Mouse (Mus musculus) hindbrain, postnatal 0 days (tissue): Measurements from ENCODE around the gene Nrbf2. TPM values are rescaled to one million over a fixed set of nuclear protein-coding genes. Genes with fewer than 3 reads are reported as not detected.

ENCODE experiments used
- ATAC-seq: fragments of 200-750 bp; cut with Nextera tagmentation; 2 replicates; pipeline ENCODE4 v1.8.0; 2017; ENCODE audit warnings: mild to moderate bottlenecking, moderate TSS enrichment, moderate library complexity
- DNase-seq: peaks from one replicate; pipeline ENCODE4 v3.0.0-alpha.2; 2015; ENCODE audit warnings: low spot score
- H3K27ac ChIP-seq: fragments of 300-500 bp; sonication (generic); 2 replicates; pipeline ENCODE4 v1.5.1; 2014; ENCODE audit warnings: mild to moderate bottlenecking
- H3K27me3 ChIP-seq: fragments of 300-500 bp; sonication (generic); 2 replicates; pipeline ENCODE4 v1.6.1; 2014; ENCODE audit warnings: low read length, mixed read lengths; ENCODE audit not compliant: insufficient read depth
- H3K36me3 ChIP-seq: fragments of 300-500 bp; sonication (generic); 2 replicates; pipeline ENCODE4 v1.6.1; 2014; ENCODE audit warnings: low read length, mixed read lengths; ENCODE audit not compliant: insufficient read depth
- H3K4me1 ChIP-seq: fragments of 300-500 bp; sonication (generic); 2 replicates; pipeline ENCODE4 v1.6.1; 2014; ENCODE audit warnings: antibody characterized with exemption, low read length, mixed read lengths; ENCODE audit not compliant: insufficient read depth
- H3K4me2 ChIP-seq: fragments of 300-500 bp; sonication (generic); 2 replicates; pipeline ENCODE4 v1.6.1; 2014; ENCODE audit warnings: low read depth, mild to moderate bottlenecking, low read length, moderate library complexity, mixed read lengths
- H3K4me3 ChIP-seq: fragments of 300-500 bp; sonication (generic); 2 replicates; pipeline ENCODE4 v1.5.1; 2014; ENCODE audit warnings: low read length
- H3K9ac ChIP-seq: fragments of 300-500 bp; sonication (generic); replicated peaks from 2 replicates; pipeline ENCODE4 v1.6.1; 2014; ENCODE audit warnings: mild to moderate bottlenecking, low read length, moderate library complexity, mixed read lengths
- H3K9me3 ChIP-seq: fragments of 300-500 bp; sonication (generic); 2 replicates; pipeline ENCODE4 v1.6.1; 2016; ENCODE audit warnings: low read length, mixed read lengths
- CTCF ChIP-seq: IDR thresholded peaks from 2 replicates; pipeline ENCODE4 v1.5.1; 2016; ENCODE audit warnings: antibody characterized with exemption, control low read depth, low read depth
- WGBS: fragments of 180-500 bp; shearing (Covaris S2); extraction: QIAGEN DNeasy Blood & Tissue Kit; methylation state at CpG from one replicate; pipeline ENCODE4 v1.1.7; 2014; 5-methylcytosine and 5-hydroxymethylcytosine counted together
- polyA plus RNA-seq: library from polyadenylated mRNA; unstranded; fragments of >200 nt; fragmentation: Nextera tagmentation; extraction: Ambion mirVana; gene quantifications from 2 replicates; pipeline ENCODE4 v1.2.1, GENCODE M21; 2015
- total RNA-seq: library from RNA; depleted of rRNA; stranded (reverse); fragments of >200 nt; gene quantifications from 2 replicates; pipeline ENCODE4 v1.2.3, GENCODE M21; 2014

Gene Nrbf2
- total and polyA plus RNA-seq, 2 experiments from 2014 or later: 10.6 to 33.9 TPM

GRCm38 (mm10) chr10:67249486-67249885 is 35.6 kb downstream of the Nrbf2 start:
- DNase-seq (no peak), ATAC-seq (no peak)
- TF ChIP-seq CTCF: no peak
- H3K36me3 ChIP-seq: peaks cover 46% of the 10 kb centered on the region; the same call in 1 of the 2 replicates
- no peaks in the 10 kb centered on the region for H3K4me1 ChIP-seq
- no peak overlapping the region for H3K27ac ChIP-seq
- WGBS: 87% methylated on average over 2 of the region's 2 CpGs
- no peak overlapping the region for H3K4me3 ChIP-seq
- no peaks in the 10 kb centered on the region for H3K27me3 ChIP-seq
- H3K9ac ChIP-seq: no peak overlapping the region
- H3K9me3 ChIP-seq: no peaks in the 10 kb centered on the region
- no peak overlapping the region for H3K4me2 ChIP-seq

GRCm38 (mm10) chr10:67247145-67247544 is 38.0 kb downstream of the Nrbf2 start:
- H3K4me1 ChIP-seq: no peaks in the 10 kb centered on the region
- H3K4me2 ChIP-seq: no peak overlapping the region
- H3K4me3 ChIP-seq: no peak overlapping the region
- H3K9me3 ChIP-seq: no peaks in the 10 kb centered on the region
- H3K27me3 ChIP-seq: no peaks in the 10 kb centered on the region
- 95% methylated on average over 4 of the region's 4 CpGs for WGBS
- H3K27ac ChIP-seq: no peak overlapping the region
- DNase-seq (peak; percentile 72), ATAC-seq (0 out of 2 replicates have a peak, but pooled peaks have one; percentile 58)
- peaks cover 35% of the 10 kb centered on the region; the same call in 1 of the 2 replicates for H3K36me3 ChIP-seq
- peak; percentile 83 for TF ChIP-seq CTCF
- H3K9ac ChIP-seq: no peak overlapping the region

- no peak overlapping the region for H3K27ac ChIP-seq
These were observed 54.7 kb downstream of the Nrbf2 start for GRCm38 (mm10) chr10:67230439-67230838.

GRCm38 (mm10) chr10:67226543-67226942 is 58.6 kb downstream of the Nrbf2 start:
- Histone ChIP-seq H3K4me2 (no peak overlapping the region), H3K9ac (no peak overlapping the region), H3K27ac (peak overlapping the region; percentile 33), H3K4me1 (no peaks in the 10 kb centered on the region), H3K27me3 (no peaks in the 10 kb centered on the region), H3K9me3 (no peaks in the 10 kb centered on the region), H3K36me3 (peaks cover 25% of the 10 kb centered on the region), H3K4me3 (no peak overlapping the region)
- ATAC-seq: no peak
- no peak for DNase-seq
- TF ChIP-seq CTCF: no peak
- 61% methylated on average over 14 of the region's 14 CpGs for WGBS

More at GRCm38 (mm10) chr10:67230439-67230838, 54.7 kb downstream of the Nrbf2 start:
- Histone ChIP-seq H3K36me3 (peaks cover 31% of the 10 kb centered on the region), H3K4me2 (no peak overlapping the region), H3K27me3 (no peaks in the 10 kb centered on the region), H3K9ac (no peak overlapping the region), H3K4me1 (no peaks in the 10 kb centered on the region), H3K4me3 (no peak overlapping the region), H3K9me3 (no peaks in the 10 kb centered on the region)
- ATAC-seq: no peak
- TF ChIP-seq CTCF: no peak
- DNase-seq: no peak
- WGBS: 80% methylated on average over 6 of the region's 6 CpGs

- no peaks in the 10 kb centered on the region for H3K27me3 ChIP-seq
- H3K9me3 ChIP-seq: no peaks in the 10 kb centered on the region
- TF ChIP-seq CTCF: no peak
- ATAC-seq (peak; percentile 81; the same call in 1 of the 2 replicates), DNase-seq (peak; percentile 66)
- H3K4me2 ChIP-seq: no peak overlapping the region
- peaks cover 25% of the 10 kb centered on the region for H3K36me3 ChIP-seq
- H3K27ac ChIP-seq: peak overlapping the region; percentile 33; the same call in 1 of the 2 replicates
- H3K4me3 ChIP-seq: no peak overlapping the region
- 56% methylated on average over 7 of the region's 7 CpGs for WGBS
- no peak overlapping the region for H3K9ac ChIP-seq
- H3K4me1 ChIP-seq: no peaks in the 10 kb centered on the region; the same call in 1 of the 2 replicates
These were observed 59.0 kb downstream of the Nrbf2 start for GRCm38 (mm10) chr10:67226109-67226508.

GRCm38 (mm10) chr10:67225528-67225927 is 59.6 kb downstream of the Nrbf2 start:
- H3K36me3 ChIP-seq: peaks cover 21% of the 10 kb centered on the region
- no peaks in the 10 kb centered on the region; the same call in 1 of the 2 replicates for H3K4me1 ChIP-seq
- peak overlapping the region; percentile 33; the same call in 1 of the 2 replicates for H3K27ac ChIP-seq

GRCm38 (mm10) chr10:67223942-67224341 is 61.2 kb downstream of the Nrbf2 start:
- 74% methylated on average over 3 of the region's 4 CpGs for WGBS
- Histone ChIP-seq H3K9me3 (no peaks in the 10 kb centered on the region), H3K4me1 (no peaks in the 10 kb centered on the region; the same call in 1 of the 2 replicates), H3K27me3 (no peaks in the 10 kb centered on the region), H3K36me3 (peaks cover 34% of the 10 kb centered on the region), H3K27ac (no peak overlapping the region), H3K4me2 (no peak overlapping the region), H3K4me3 (no peak overlapping the region), H3K9ac (no peak overlapping the region)
- ATAC-seq (no peak), DNase-seq (no peak)
- no peak for TF ChIP-seq CTCF

More at GRCm38 (mm10) chr10:67225528-67225927, 59.6 kb downstream of the Nrbf2 start:
- H3K9ac ChIP-seq: no peak overlapping the region
- no peak for TF ChIP-seq CTCF
- H3K9me3 ChIP-seq: no peaks in the 10 kb centered on the region
- no peak for DNase-seq
- H3K4me3 ChIP-seq: no peak overlapping the region
- 78% methylated on average over 6 of the region's 6 CpGs for WGBS
- H3K27me3 ChIP-seq: no peaks in the 10 kb centered on the region
- ATAC-seq: no peak
- no peak overlapping the region for H3K4me2 ChIP-seq
